Mouse (Mus musculus) heart, adult 8-10 months (tissue): ENCODE results near the gene Tomm34. TPM values are rescaled to one million over a fixed set of nuclear protein-coding genes. Genes with fewer than 3 reads are reported as not detected.

ENCODE experiments used
- DNase-seq: peaks from one replicate; pipeline ENCODE4 v3.0.0; 2022; ENCODE audit warnings: low spot score
- total RNA-seq, 4 experiments: library from RNA; stranded (reverse); gene quantifications; 2 replicates each; pipeline ENCODE4 v1.2.4; 2022

Gene Tomm34
- total RNA-seq, 4 experiments from 2014 or later: 18.3 to 24.4 (median 20.0) TPM

DNA sequence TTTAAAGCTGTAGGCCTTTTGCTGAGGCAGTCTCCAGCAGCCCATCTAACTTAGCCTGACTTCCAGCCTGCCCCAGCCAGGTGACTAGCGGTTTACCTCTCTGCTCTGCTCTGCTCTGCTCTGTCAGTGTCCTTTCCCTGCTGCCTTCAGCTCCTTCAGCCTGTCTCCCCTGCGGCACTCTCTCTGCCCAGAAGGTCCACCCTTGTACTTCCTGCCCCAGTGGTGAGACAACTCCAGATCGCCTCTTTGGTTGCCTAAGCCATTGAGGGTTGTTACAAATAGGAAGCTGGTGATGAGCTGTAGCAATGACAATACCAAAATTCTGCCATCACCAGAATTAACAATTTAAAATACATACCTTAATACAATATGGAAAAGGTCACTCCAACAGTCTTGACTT is 60.0 kb downstream of the Tomm34 start:
- no peak for DNase-seq

- DNase-seq: no peak
These were observed 60.5 kb downstream of the Tomm34 start for GRCm38 (mm10) chr2:164010496-164010895.

GRCm38 (mm10) chr2:164009227-164009626 is 61.7 kb downstream of the Tomm34 start:
- DNase-seq: no peak

DNA sequence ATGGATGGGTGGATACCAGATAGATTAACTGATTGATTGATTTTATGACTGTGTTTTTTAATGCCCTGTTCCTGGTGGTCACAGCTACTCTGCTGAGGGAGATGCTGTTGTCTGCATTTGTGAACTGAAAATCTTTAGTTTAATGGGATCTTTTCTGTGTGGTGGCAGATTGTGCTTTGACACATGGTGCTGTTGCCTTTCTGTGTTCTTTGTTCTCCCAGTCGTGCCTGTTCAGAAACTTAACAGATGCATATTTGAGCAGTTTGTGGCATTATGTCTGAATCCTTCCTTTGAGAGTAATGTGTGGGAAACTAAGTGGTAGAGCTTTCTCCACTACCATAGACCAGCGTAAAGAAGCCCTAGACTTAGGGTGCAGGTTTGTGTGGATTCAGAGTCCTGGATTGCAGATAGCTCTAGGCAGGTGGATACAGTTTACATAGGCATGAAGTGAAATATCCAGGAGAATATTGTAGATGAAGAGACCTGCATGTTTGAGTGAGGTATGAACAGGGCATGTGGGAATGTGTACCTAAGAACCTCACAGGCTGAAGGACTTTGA is 62.9 kb downstream of the Tomm34 start:
- DNase-seq: no peak

- no peak for DNase-seq
These were observed 63.4 kb downstream of the Tomm34 start for GRCm38 (mm10) chr2:164007547-164007946.

DNA sequence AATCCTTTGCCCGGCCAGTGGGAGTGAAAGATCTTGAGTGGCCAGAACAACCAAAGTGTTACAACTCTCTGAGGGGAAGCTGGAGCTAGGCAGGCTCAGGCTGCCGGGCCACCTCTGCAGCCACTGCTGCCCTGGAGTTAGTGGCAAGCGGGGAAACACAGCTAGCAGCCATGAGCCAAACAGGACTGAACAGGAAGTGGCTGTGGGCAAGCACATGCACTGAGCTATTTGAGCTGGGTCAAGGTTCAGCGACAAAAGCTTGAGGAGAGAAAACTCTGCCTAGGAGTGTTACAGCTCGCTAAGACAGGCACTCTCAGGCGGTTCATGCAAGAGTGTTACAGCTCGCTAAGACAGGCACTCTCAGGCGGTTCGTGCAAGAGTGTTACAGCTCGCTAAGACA is 64.0 kb downstream of the Tomm34 start:
- DNase-seq: no peak

- no peak for DNase-seq
These were observed 66.5 kb downstream of the Tomm34 start for GRCm38 (mm10) chr2:164004503-164004902.

Other genes with a start within 250 kb of the Tomm34 start
- not detected for gene Kcnk15, start 217.5 kb downstream of the Tomm34 start, total RNA-seq
- 1 to 10 TPM; 1.6 to 2.6 (median 1.8) TPM for gene Rims4, start 152.5 kb downstream of the Tomm34 start, total RNA-seq
- 10 to 100 TPM; 66.1 to 76.5 (median 72.0) TPM for gene Ywhab, start 76.2 kb downstream of the Tomm34 start, total RNA-seq
- gene Pabpc1l, start 45.7 kb downstream of the Tomm34 start, total RNA-seq: 1 to 10 TPM in 1 of 4 experiments, under 1 TPM in 1, not detected in 2; 0.40 to 1.4 TPM
- 10 to 100 TPM; 14.1 to 21.5 (median 16.9) TPM for gene Stk4, start 847 bp downstream of the Tomm34 start, total RNA-seq
- under 1 TPM in 2 of 4 experiments, not detected in 2; 0.09 TPM for gene Kcns1, start 99.9 kb upstream of the Tomm34 start, total RNA-seq
- gene Wfdc5, start 111.6 kb upstream of the Tomm34 start, total RNA-seq: not detected
- not detected for gene Wfdc12, start 119.4 kb upstream of the Tomm34 start, total RNA-seq
- gene Wfdc15a, start 129.0 kb upstream of the Tomm34 start, total RNA-seq: not detected
- not detected for gene Wfdc15b, start 150.5 kb upstream of the Tomm34 start, total RNA-seq
- gene Svs2, start 167.3 kb upstream of the Tomm34 start, total RNA-seq: not detected
- gene Svs3b, start 185.5 kb upstream of the Tomm34 start, total RNA-seq: not detected
- not detected for gene Svs4, start 207.3 kb upstream of the Tomm34 start, total RNA-seq
- not detected for gene Svs3a, start 218.1 kb upstream of the Tomm34 start, total RNA-seq
- gene Svs6, start 245.6 kb upstream of the Tomm34 start, total RNA-seq: not detected